ENCODE assay signal across 9 mouse cellular contexts in genomic region chrX:66652455-66653144, GRCm38 (mm10). TPM values are rescaled to one million over a fixed set of nuclear protein-coding genes. Genes with fewer than 3 reads are reported as not detected.
DNase-seq lines count a peak whose midpoint lies in the region; ATAC-seq and TF ChIP-seq lines count a peak whose summit lies in the region.
"Had no signal": no experiment of that assay in that cellular context is flagged by ENCODE, and none has a peak within 500 bp of the region (broad histone marks: within the 10 kb centered on the region; RNA-seq: fewer than 3 reads in every experiment).

No protein-coding gene starts in this region.

- WGBS in heart, embryonic 12.5 days: 11% methylated on average over 21 of the region's 21 CpGs

- TF ChIP-seq POLR2A in embryonic fibroblast, embryonic 13.5 days (IDR thresholded peaks at IDR 0.05; ENCODE audit: low read depth, low read length): no peak

- H3K4me1 ChIP-seq in megakaryocyte, embryonic 14.5 days: no peaks in the 10 kb centered on the region
- H3K4me1 ChIP-seq in embryonic fibroblast, embryonic 13.5 days (ENCODE audit: control insufficient read depth, insufficient read depth, low read length): no peaks in the 10 kb centered on the region
- H3K4me1 ChIP-seq in heart, embryonic 12.5 days (replicated peaks): no peaks in the 10 kb centered on the region

- ATAC-seq in megakaryocyte, adult 5-6 weeks (ENCODE audit: poor library complexity, severe bottlenecking): no peak
- ATAC-seq in heart, embryonic 12.5 days (ENCODE audit: insufficient number of reproducible peaks, low FRiP score): peak; percentile 72

- no peak overlapping the region for H3K27ac ChIP-seq in embryonic fibroblast, embryonic 13.5 days (ENCODE audit: insufficient read depth, low read length)
- H3K27ac ChIP-seq in heart, embryonic 12.5 days (ENCODE audit: poor library complexity, severe bottlenecking): no peak overlapping the region
- H3K27ac ChIP-seq: liver, embryonic 14.5 days had no signal

- H3K9me3 ChIP-seq in megakaryocyte, embryonic 14.5 days: no peaks in the 10 kb centered on the region
- H3K9me3 ChIP-seq in heart, embryonic 12.5 days (replicated peaks): no peaks in the 10 kb centered on the region

- no peak for TF ChIP-seq CTCF in embryonic fibroblast, embryonic 13.5 days (IDR thresholded peaks at IDR 0.05; ENCODE audit: borderline replicate concordance, insufficient read depth, low read length)

- DNase-seq in layer of hippocampus, adult 18-20 months (ENCODE audit: low spot score in 2 of 2): peak; percentile 45 to 69
- DNase-seq in lung, postnatal 10 days: peak; percentile 18
- peak; percentile 25 for DNase-seq in skeletal muscle tissue, adult 2 months (ENCODE audit: low read depth, low spot score)
- no peak for DNase-seq in thymus, postnatal 25 days

- peaks cover 49% of the 10 kb centered on the region for H3K27me3 ChIP-seq in megakaryocyte, embryonic 14.5 days (replicated peaks)
- no peaks in the 10 kb centered on the region; the same call in none of the 2 replicates for H3K27me3 ChIP-seq in heart, embryonic 12.5 days (replicated peaks)

- peak overlapping the region; percentile 28; the same call in 1 of the 2 replicates for H3K9ac ChIP-seq in heart, embryonic 12.5 days
- H3K9ac ChIP-seq: liver, embryonic 14.5 days had no signal

- peak overlapping the region; percentile 50 for H3K4me3 ChIP-seq in megakaryocyte, embryonic 14.5 days (replicated peaks)
- peak overlapping the region; percentile 35 for H3K4me3 ChIP-seq in embryonic fibroblast, embryonic 13.5 days (ENCODE audit: insufficient read depth, low read length)
- H3K4me3 ChIP-seq in heart, embryonic 12.5 days: peak overlapping the region; percentile 45

- H3K36me3 ChIP-seq in megakaryocyte, embryonic 14.5 days (replicated peaks; ENCODE audit: low read length): no peaks in the 10 kb centered on the region
- no peaks in the 10 kb centered on the region for H3K36me3 ChIP-seq in heart, embryonic 12.5 days

- H3K4me2 ChIP-seq in heart, embryonic 12.5 days: peak overlapping the region; percentile 75

RNA-seq across cellular contexts. Expression of gene Slitrk2, which starts 3.5 kb away (rescaled TPM):
- polyA plus RNA-seq in megakaryocyte, embryonic 14.5 days (2012; ENCODE audit: insufficient read depth, low replicate concordance): not detected in 2 replicates
- total RNA-seq in megakaryocyte, adult 5-6 weeks (2015): not detected in 2 replicates
- not detected in 2 replicates for total RNA-seq in megakaryocyte, adult 5-6 weeks (2017)
- polyA plus RNA-seq in embryonic fibroblast, embryonic 13.5 days (2011; ENCODE audit: insufficient read length, low read depth, missing spikeins): 1.3 and 1.4 TPM in 2 replicates
- polyA plus RNA-seq in heart, embryonic 12.5 days (2016; fragmentation: Nextera tagmentation; extraction: Ambion mirVana): 0.66 and 0.96 TPM in 2 replicates
- 10 to 100 TPM; 34.2 to 35.5 TPM for total RNA-seq in layer of hippocampus, adult 18-20 months (2021)
